Mouse (Mus musculus): ENCODE measurements around the gene Cd40. TPM values are rescaled to one million over a fixed set of nuclear protein-coding genes. Genes with fewer than 3 reads are reported as not detected.

Cd40 gene
- polyA plus RNA-seq (2021; fragmentation: Nextera tagmentation) = 0.45 and 0.64 TPM in 2 replicates
- long read RNA-seq, experiment 1, partial matches to known transcripts = 0 of 4 reads
- long read RNA-seq, experiment 1, other reads (novel, unspliced or antisense) = 1 of 4 reads
- long read RNA-seq, experiment 2, partial matches to known transcripts = 0 of 3 reads
- long read RNA-seq, experiment 2, other reads (novel, unspliced or antisense) = 1 of 3 reads

DNA sequence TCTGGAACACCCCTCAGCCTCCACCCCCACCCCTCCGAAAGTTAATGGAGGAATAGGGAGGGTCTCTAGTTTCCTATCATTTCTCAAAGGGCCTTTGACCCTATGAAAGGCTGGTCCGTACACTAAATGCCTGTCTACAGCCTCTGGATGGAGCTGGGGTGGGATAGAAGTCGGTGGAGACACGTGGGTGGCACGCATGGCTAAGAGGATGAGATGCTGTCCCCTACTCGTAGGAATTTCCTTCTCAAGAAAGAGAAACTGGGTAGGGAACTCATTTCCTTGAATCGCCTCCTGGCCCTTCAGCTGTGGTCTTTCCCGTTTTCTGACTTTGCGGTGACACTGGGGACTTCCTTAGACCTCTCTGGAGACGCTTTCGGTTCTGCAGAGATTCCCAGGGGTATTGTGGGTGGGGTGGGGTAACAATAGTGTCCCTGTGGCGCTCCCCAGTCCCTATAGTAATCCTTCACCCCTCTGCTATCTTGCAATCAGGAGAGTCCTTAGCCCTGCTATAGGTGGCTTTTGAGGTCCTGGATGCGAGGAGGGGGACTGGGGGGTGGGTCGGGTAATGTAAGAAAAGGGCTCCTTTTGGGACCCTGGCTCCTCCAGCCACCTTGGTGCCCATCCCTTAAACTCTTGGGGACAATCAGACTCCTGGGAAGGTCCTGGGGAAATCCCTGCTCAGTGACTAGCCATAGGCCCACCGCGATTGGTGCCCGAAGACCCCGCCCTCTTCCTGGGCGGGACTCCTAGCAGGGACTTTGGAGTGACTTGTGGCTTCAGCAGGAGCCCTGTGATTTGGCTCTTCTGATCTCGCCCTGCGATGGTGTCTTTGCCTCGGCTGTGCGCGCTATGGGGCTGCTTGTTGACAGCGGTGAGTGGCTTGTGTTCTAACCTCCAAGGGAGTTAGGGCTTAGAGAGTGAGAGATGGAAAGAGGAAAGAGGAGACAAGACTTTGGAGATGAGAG lies at the start of gene Cd40:
Cd40 (plus strand) TSS at position 740 of the 965 bp plus-strand sequence.

DNA sequence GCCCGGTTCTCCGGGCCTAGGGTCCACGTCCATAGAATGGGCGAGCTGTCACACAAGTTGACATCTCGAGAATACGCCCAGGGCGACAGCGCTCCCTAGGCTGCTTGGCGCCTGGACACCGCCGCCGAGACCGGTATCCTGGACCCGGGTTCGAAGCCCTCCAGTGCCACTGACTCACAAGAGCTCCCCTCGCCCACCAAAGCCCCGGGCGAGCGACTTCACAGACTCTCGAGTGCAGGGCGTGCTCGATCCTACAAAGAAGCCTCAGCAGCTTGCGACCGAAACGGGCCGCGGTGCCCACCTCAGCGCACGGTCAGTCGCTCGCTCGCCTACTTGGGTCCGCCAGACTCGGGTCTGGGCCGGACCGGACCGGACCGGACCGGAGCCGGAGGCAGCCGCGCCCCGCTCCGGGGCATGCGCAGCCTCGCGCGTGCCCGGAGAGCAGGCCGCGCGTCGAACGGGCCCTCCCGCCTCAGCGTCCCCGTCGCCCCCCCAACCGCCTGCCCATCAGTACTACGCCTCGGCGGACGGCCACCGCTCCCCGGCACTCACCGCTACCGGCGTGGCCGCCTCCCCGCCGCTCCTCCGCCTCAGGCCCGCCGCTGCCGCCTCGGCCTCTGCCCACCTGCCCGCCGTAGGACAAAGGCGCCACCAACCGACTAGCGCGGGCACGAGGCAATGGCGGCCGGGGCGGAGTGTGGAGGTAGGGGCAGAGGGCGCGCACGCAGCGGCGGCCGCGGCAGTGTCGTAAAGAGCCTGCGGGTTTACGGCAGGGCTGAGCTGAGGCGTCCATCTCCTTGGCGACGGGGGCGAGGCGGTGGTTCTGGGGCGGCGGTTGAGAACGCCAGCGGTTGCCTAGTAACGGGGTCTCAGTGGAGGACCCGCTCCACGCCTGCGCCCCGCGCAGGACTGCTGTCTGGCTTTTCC lies 21.0 kb upstream of the Cd40 start, which contains the start of gene Ncoa5:
Ncoa5 (minus strand) TSS at position 737 of the 927 bp plus-strand sequence.

DNA sequence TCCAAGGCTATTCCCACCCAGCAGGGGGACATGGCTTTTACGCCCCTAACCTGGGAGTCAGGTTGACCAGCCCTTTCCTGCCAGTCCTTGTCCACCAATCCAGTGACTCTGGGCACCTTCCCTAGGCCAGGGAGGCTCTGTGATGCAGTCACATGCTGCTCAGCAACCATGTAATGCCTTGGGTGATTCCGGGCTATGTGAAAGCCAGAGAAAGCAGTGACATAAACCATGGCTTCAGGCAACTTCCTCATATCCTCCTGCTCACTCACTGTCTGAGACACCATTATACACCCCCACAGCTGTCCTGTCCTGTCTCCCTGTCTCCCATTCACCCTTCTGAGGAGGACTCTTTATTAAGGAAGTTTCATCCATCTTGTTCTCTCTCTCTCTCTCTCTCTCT lies 35.2 kb downstream of the Cd40 start, which contains the start of gene 1700025C18Rik:
1700025C18Rik (minus strand) TSS at position 101 of the 400 bp plus-strand sequence.

Other genes starting within 250 kb of the Cd40 start
- gene Zswim1, start 232.9 kb upstream of the Cd40 start, polyA plus RNA-seq (2021; fragmentation: Nextera tagmentation) = 26.3 and 29.5 TPM in 2 replicates
- gene Spata25, start 227.1 kb upstream of the Cd40 start, polyA plus RNA-seq (2021; fragmentation: Nextera tagmentation) = not detected in 2 replicates
- gene Ctsa, start 222.8 kb upstream of the Cd40 start, polyA plus RNA-seq (2021; fragmentation: Nextera tagmentation) = 131 and 133 TPM in 2 replicates
- 5.4 and 5.6 TPM in 2 replicates for gene Neurl2, start 222.2 kb upstream of the Cd40 start, polyA plus RNA-seq (2021; fragmentation: Nextera tagmentation)
- 123 and 144 TPM in 2 replicates for gene Pltp, start 197.9 kb upstream of the Cd40 start, polyA plus RNA-seq (2021; fragmentation: Nextera tagmentation)
- gene Pcif1, start 176.3 kb upstream of the Cd40 start, polyA plus RNA-seq (2021; fragmentation: Nextera tagmentation) = 84.4 and 85.2 TPM in 2 replicates
- gene Zfp335, start 143.9 kb upstream of the Cd40 start, polyA plus RNA-seq (2021; fragmentation: Nextera tagmentation) = 8.9 and 11.8 TPM in 2 replicates
- 0.45 and 0.56 TPM in 2 replicates for gene Mmp9, start 114.8 kb upstream of the Cd40 start, polyA plus RNA-seq (2021; fragmentation: Nextera tagmentation)
- 78.6 and 83.4 TPM in 2 replicates for gene Slc12a5, start 94.8 kb upstream of the Cd40 start, polyA plus RNA-seq (2021; fragmentation: Nextera tagmentation)
- 5.7 and 5.8 TPM in 2 replicates for gene Ncoa5, start 20.8 kb upstream of the Cd40 start, polyA plus RNA-seq (2021; fragmentation: Nextera tagmentation)
- gene 1700025C18Rik, start 35.1 kb downstream of the Cd40 start, polyA plus RNA-seq (2021; fragmentation: Nextera tagmentation) = not detected in 2 replicates
- 10.5 and 10.6 TPM in 2 replicates for gene Cdh22, start 179.2 kb downstream of the Cd40 start, polyA plus RNA-seq (2021; fragmentation: Nextera tagmentation)
- 50.9 and 57.9 TPM in 2 replicates for gene Slc35c2, start 232.2 kb downstream of the Cd40 start, polyA plus RNA-seq (2021; fragmentation: Nextera tagmentation)

Measured in layer of hippocampus, adult 6 months (tissue).